Mouse (Mus musculus): ENCODE results near the gene Gm8439. TPM values are rescaled to one million over a fixed set of nuclear protein-coding genes. Genes with fewer than 3 reads are reported as not detected.
"Not testable (repeated sequence)": the region's sequence is repeated elsewhere in the genome, so short reads cannot be mapped to it uniquely, and the experiment has no call there.

Gene Gm8439
- polyA plus RNA-seq, 1 experiment from 2014 or later = not detected

DNA sequence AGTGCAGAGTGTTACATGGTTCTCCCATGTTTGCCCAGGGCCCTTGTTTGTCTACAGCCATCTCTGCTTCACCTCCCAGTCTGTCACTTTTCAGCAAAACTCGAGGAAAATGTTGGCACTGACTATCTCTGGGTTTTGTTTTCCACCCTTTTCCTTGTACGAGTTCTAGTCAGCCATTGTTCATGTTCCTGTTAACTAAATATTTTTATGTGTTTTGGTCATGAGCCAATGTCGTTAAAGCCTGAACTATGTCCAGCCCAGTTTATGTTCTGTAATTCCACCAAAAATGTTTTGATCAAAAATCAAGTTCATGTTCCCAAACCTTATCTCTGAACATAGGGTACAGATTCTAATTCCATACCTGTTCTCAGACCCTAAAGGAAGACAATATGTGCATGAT is 16.9 kb upstream of the Gm8439 start:
- no peaks in the 10 kb centered on the region for H3K9me3 ChIP-seq (ENCODE audit: low read length)
- H3K4me3 ChIP-seq (ENCODE audit: low read length) = no peak overlapping the region
- 53% methylated on average over 3 of the region's 3 CpGs for WGBS
- H3K9ac ChIP-seq (replicated peaks; ENCODE audit: low read length) = no peak overlapping the region
- no peaks in the 10 kb centered on the region for H3K36me3 ChIP-seq (ENCODE audit: insufficient read depth, low read length)
- peaks cover 32% of the 10 kb centered on the region for H3K4me1 ChIP-seq (ENCODE audit: insufficient read depth, low read length)
- no peak overlapping the region for H3K4me2 ChIP-seq (replicated peaks; ENCODE audit: low read depth, low read length)
- ATAC-seq (ENCODE audit: low FRiP score, low TSS enrichment) = no peak
- peak overlapping the region; percentile 67; the same call in 1 of the 2 replicates for H3K27ac ChIP-seq (ENCODE audit: low read length)
- no peaks in the 10 kb centered on the region for H3K27me3 ChIP-seq (ENCODE audit: insufficient read depth, low read length)

GRCm38 (mm10) chr4:120580894-120581293 is 7.7 kb upstream of the Gm8439 start:
- no peak overlapping the region for H3K27ac ChIP-seq (ENCODE audit: low read length)
- ATAC-seq (ENCODE audit: low FRiP score, low TSS enrichment) = no peak
- 81% methylated on average over 5 of the region's 5 CpGs for WGBS
- H3K36me3 ChIP-seq (ENCODE audit: insufficient read depth, low read length) = no peaks in the 10 kb centered on the region
- no peak overlapping the region for H3K9ac ChIP-seq (replicated peaks; ENCODE audit: low read length)
- no peak overlapping the region for H3K4me3 ChIP-seq (ENCODE audit: low read length)
- no peaks in the 10 kb centered on the region for H3K9me3 ChIP-seq (ENCODE audit: low read length)
- no peaks in the 10 kb centered on the region for H3K4me1 ChIP-seq (ENCODE audit: insufficient read depth, low read length)
- no peak overlapping the region for H3K4me2 ChIP-seq (replicated peaks; ENCODE audit: low read depth, low read length)
- no peaks in the 10 kb centered on the region for H3K27me3 ChIP-seq (ENCODE audit: insufficient read depth, low read length)

- H3K9me3 ChIP-seq (ENCODE audit: low read length) = no peaks in the 10 kb centered on the region
- H3K36me3 ChIP-seq (ENCODE audit: insufficient read depth, low read length) = no peaks in the 10 kb centered on the region
- H3K27ac ChIP-seq (ENCODE audit: low read length) = no peak overlapping the region
- no peak overlapping the region for H3K4me3 ChIP-seq (ENCODE audit: low read length)
- H3K4me2 ChIP-seq (replicated peaks; ENCODE audit: low read depth, low read length) = no peak overlapping the region
- no peaks in the 10 kb centered on the region for H3K4me1 ChIP-seq (ENCODE audit: insufficient read depth, low read length)
- no peak overlapping the region for H3K9ac ChIP-seq (replicated peaks; ENCODE audit: low read length)
- no peak for ATAC-seq (ENCODE audit: low FRiP score, low TSS enrichment)
- no peaks in the 10 kb centered on the region for H3K27me3 ChIP-seq (ENCODE audit: insufficient read depth, low read length)
- WGBS = 77% methylated on average over 9 of the region's 9 CpGs
Measured at GRCm38 (mm10) chr4:120581711-120582110, 6.8 kb upstream of the Gm8439 start.

DNA sequence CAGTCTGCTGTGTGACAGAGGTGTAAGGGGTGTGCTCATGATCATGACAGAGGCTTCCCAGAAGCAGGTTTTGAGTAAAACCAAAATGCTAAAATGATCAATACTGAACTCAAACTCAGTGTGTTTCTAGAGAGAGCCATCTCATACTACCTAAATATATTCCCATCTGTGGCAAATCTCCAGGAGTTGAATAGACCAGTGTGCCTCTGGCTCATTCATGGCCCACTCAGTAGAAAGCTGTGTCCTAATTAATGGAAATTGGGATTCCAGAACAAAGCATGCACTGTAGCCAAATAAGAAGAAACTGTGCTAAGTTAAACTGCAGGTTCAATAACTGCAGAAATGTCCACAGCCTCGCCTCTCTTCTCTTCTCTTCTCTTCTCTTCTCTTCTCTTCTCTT is 1.6 kb upstream of the Gm8439 start:
- ATAC-seq (ENCODE audit: low FRiP score, low TSS enrichment) = no peak
- no peaks in the 10 kb centered on the region for H3K36me3 ChIP-seq (ENCODE audit: insufficient read depth, low read length)
- H3K4me2 ChIP-seq (replicated peaks; ENCODE audit: low read depth, low read length) = no peak overlapping the region
- WGBS = 66% methylated on average over 1 of the region's 1 CpGs
- H3K9ac ChIP-seq (replicated peaks; ENCODE audit: low read length) = no peak overlapping the region
- H3K4me3 ChIP-seq (ENCODE audit: low read length) = no peak overlapping the region
- H3K4me1 ChIP-seq (ENCODE audit: insufficient read depth, low read length) = no peaks in the 10 kb centered on the region
- no peaks in the 10 kb centered on the region for H3K9me3 ChIP-seq (ENCODE audit: low read length)
- no peaks in the 10 kb centered on the region for H3K27me3 ChIP-seq (ENCODE audit: insufficient read depth, low read length)
- H3K27ac ChIP-seq (ENCODE audit: low read length) = no peak overlapping the region

GRCm38 (mm10) chr4:120589070-120589469 is 525 bp downstream of the Gm8439 start:
- Histone ChIP-seq H3K36me3 (ENCODE audit: insufficient read depth, low read length) (no peaks in the 10 kb centered on the region), H3K4me3 (ENCODE audit: low read length) (no peak overlapping the region), H3K9me3 (ENCODE audit: low read length) (no peaks in the 10 kb centered on the region), H3K27me3 (ENCODE audit: insufficient read depth, low read length) (no peaks in the 10 kb centered on the region), H3K9ac (replicated peaks; ENCODE audit: low read length) (no peak overlapping the region), H3K4me2 (replicated peaks; ENCODE audit: low read depth, low read length) (no peak overlapping the region), H3K4me1 (ENCODE audit: insufficient read depth, low read length) (no peaks in the 10 kb centered on the region), H3K27ac (ENCODE audit: low read length) (peak overlapping the region; percentile 57)
- WGBS = 33% methylated on average over 3 of the region's 3 CpGs
- no peak for ATAC-seq (ENCODE audit: low FRiP score, low TSS enrichment)

GRCm38 (mm10) chr4:120589815-120590422 is 1.4 kb downstream of the Gm8439 start:
- Histone ChIP-seq H3K36me3 (ENCODE audit: insufficient read depth, low read length) (no peaks in the 10 kb centered on the region), H3K4me3 (ENCODE audit: low read length) (no peak overlapping the region), H3K27ac (ENCODE audit: low read length) (peak overlapping the region; percentile 57), H3K9me3 (ENCODE audit: low read length) (no peaks in the 10 kb centered on the region), H3K4me2 (replicated peaks; ENCODE audit: low read depth, low read length) (no peak overlapping the region), H3K9ac (replicated peaks; ENCODE audit: low read length) (no peak overlapping the region; the same call in 1 of the 2 replicates), H3K27me3 (ENCODE audit: insufficient read depth, low read length) (no peaks in the 10 kb centered on the region), H3K4me1 (ENCODE audit: insufficient read depth, low read length) (no peaks in the 10 kb centered on the region)
- peak; percentile 94 for ATAC-seq (ENCODE audit: low FRiP score, low TSS enrichment)
- 30% methylated on average over 5 of the region's 5 CpGs for WGBS

DNA sequence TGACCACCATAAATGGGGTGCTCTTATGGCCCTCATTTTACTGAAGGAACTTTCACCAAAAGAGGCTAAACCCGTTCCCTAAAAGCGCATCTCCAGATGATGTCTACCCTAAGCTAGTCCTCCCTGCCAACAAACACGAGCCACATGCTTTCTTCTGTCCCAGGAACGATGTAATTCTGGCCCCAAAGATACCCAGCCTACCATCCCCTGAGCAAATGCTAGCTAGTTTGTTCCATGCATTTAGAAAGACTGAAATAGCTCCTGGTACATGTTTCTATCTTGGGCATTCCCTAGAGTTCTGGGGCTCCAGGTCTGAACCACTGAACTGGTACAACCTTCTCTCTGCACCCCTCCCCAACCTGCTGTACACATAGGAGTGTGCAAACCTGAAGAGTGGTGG is 2.4 kb downstream of the Gm8439 start:
- H3K4me1 ChIP-seq (ENCODE audit: insufficient read depth, low read length) = no peaks in the 10 kb centered on the region
- no peaks in the 10 kb centered on the region for H3K27me3 ChIP-seq (ENCODE audit: insufficient read depth, low read length)
- H3K27ac ChIP-seq (ENCODE audit: low read length) = no peak overlapping the region
- no peaks in the 10 kb centered on the region for H3K9me3 ChIP-seq (ENCODE audit: low read length)
- H3K9ac ChIP-seq (replicated peaks; ENCODE audit: low read length) = no peak overlapping the region
- no peak overlapping the region for H3K4me3 ChIP-seq (ENCODE audit: low read length)
- H3K36me3 ChIP-seq (ENCODE audit: insufficient read depth, low read length) = no peaks in the 10 kb centered on the region
- ATAC-seq (ENCODE audit: low FRiP score, low TSS enrichment) = no peak
- WGBS = 85% methylated on average over 4 of the region's 4 CpGs
- no peak overlapping the region for H3K4me2 ChIP-seq (replicated peaks; ENCODE audit: low read depth, low read length)

GRCm38 (mm10) chr4:120596210-120596609 is 7.7 kb downstream of the Gm8439 start:
- not testable (repeated sequence) for H3K9me3 ChIP-seq (ENCODE audit: low read length); H3K9ac ChIP-seq (replicated peaks; ENCODE audit: low read length); H3K27me3 ChIP-seq (ENCODE audit: insufficient read depth, low read length); H3K4me1 ChIP-seq (ENCODE audit: insufficient read depth, low read length); H3K4me3 ChIP-seq (ENCODE audit: low read length); H3K27ac ChIP-seq (ENCODE audit: low read length); ATAC-seq (ENCODE audit: low FRiP score, low TSS enrichment); H3K4me2 ChIP-seq (replicated peaks; ENCODE audit: low read depth, low read length); H3K36me3 ChIP-seq (ENCODE audit: insufficient read depth, low read length)
- 97% methylated on average over 1 of the region's 1 CpGs for WGBS

DNA sequence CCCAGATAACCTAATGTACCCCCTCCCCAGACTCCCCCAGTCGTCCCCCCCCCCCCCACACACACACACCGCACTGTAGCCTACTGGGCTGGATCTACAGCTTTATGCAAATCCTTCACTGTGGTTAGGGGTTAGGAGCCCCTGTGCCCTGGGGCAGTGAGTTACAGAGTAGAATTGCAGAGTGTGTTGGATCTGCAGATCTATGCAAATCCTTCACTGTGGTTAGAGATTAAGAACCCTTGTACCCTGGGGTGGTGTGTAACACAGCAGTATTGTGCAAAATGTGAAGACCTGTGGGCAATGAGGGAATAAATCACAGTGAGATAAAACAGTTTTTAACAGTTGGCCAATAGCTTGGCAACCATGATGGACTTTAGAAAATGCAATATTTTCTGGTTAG is 10.4 kb downstream of the Gm8439 start:
- H3K4me3 ChIP-seq (ENCODE audit: low read length) = no peak overlapping the region
- WGBS = 41% methylated on average over 2 of the region's 2 CpGs
- H3K9me3 ChIP-seq (ENCODE audit: low read length) = no peaks in the 10 kb centered on the region
- H3K27ac ChIP-seq (ENCODE audit: low read length) = no peak overlapping the region
- no peaks in the 10 kb centered on the region for H3K36me3 ChIP-seq (ENCODE audit: insufficient read depth, low read length)
- H3K27me3 ChIP-seq (ENCODE audit: insufficient read depth, low read length) = no peaks in the 10 kb centered on the region
- no peak overlapping the region for H3K4me2 ChIP-seq (replicated peaks; ENCODE audit: low read depth, low read length)
- ATAC-seq (ENCODE audit: low FRiP score, low TSS enrichment) = peak; percentile 90
- no peaks in the 10 kb centered on the region; the same call in 1 of the 2 replicates for H3K4me1 ChIP-seq (ENCODE audit: insufficient read depth, low read length)
- no peak overlapping the region for H3K9ac ChIP-seq (replicated peaks; ENCODE audit: low read length)

DNA sequence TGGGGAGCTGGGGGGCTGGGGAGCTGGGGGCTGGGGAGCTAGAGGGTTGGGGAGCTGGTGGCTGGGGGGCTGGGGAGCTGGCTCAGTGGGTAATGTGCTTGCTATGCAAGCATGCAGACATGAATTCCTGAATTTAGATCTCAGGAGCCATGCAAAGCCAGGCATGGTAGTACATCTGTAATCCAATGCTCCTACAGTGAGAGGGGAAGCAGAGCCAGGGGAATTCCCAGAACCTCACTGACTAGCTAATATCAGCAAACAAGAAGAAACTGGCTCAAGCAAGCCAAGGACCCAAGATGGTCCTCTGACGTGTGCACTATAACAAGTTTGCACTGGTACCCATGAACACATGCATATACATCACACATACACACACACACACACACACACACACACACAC is 13.2 kb downstream of the Gm8439 start:
- Histone ChIP-seq H3K9me3 (ENCODE audit: low read length) (no peaks in the 10 kb centered on the region), H3K4me1 (ENCODE audit: insufficient read depth, low read length) (no peaks in the 10 kb centered on the region; the same call in 1 of the 2 replicates), H3K9ac (replicated peaks; ENCODE audit: low read length) (no peak overlapping the region), H3K4me2 (replicated peaks; ENCODE audit: low read depth, low read length) (no peak overlapping the region), H3K4me3 (ENCODE audit: low read length) (no peak overlapping the region), H3K27me3 (ENCODE audit: insufficient read depth, low read length) (no peaks in the 10 kb centered on the region), H3K36me3 (ENCODE audit: insufficient read depth, low read length) (no peaks in the 10 kb centered on the region), H3K27ac (ENCODE audit: low read length) (no peak overlapping the region)
- WGBS = 54% methylated on average over 1 of the region's 1 CpGs
- no peak for ATAC-seq (ENCODE audit: low FRiP score, low TSS enrichment)
